Mouse (Mus musculus): Measurements from ENCODE around the gene Smgc. TPM values are rescaled to one million over a fixed set of nuclear protein-coding genes. Genes with fewer than 3 reads are reported as not detected.

Smgc gene
- polyA plus RNA-seq (2012; rRNA removed) = not detected in 2 replicates

DNA sequence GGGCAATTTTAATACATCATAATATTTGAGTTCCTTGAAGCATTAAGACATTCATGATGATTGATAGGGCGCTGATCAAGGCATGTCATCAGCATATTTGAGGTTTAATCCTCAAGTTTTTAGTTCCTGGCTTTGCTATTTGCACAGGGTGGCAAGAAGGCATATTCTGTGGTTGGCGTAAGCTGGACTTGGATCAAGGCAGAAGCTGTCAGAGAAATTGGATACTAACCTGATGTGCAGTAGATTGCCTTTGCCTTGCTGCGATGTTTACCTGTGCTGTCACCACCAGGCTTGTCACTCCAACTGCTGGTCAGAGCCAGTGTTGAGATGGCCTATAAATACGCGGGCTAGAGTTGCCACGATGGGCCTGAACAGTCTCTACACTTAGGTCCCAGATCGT is at the start of gene Smgc:
Gene Smgc (plus strand): TSS at position 301 of the 400 bp plus-strand sequence.

Other genes starting within 250 kb of the Smgc start
- gene Lrrk2, start 165.1 kb upstream of the Smgc start, polyA plus RNA-seq (2012; rRNA removed) = 1.6 TPM in 2 replicates
- 0.92 and 1.3 TPM in 2 replicates for gene Cntn1, start 212.9 kb downstream of the Smgc start, polyA plus RNA-seq (2012; rRNA removed)

All from ovary, adult 2 months (tissue).